Mouse (Mus musculus) A20 (cell line): Measurements from ENCODE around the gene Sh3gl2.

Experiments
- DNase-seq: peaks from one replicate; pipeline ENCODE4 v3.0.0-alpha.2; 2011; ENCODE audit warnings: low read depth, low spot score

Sh3gl2 gene

GRCm38 (mm10) chr4:85205071-85205635 is at the start of gene Sh3gl2:
TSS of gene Sh3gl2 (plus strand) at chr4:85205126.
- no peak for DNase-seq

GRCm38 (mm10) chr4:85161156-85161555 is 43.8 kb upstream of the Sh3gl2 start:
- DNase-seq = no peak

- no peak for DNase-seq
Measured at GRCm38 (mm10) chr4:85162468-85163312, 42.2 kb upstream of the Sh3gl2 start.

- no peak for DNase-seq
Measured at GRCm38 (mm10) chr4:85163313-85163615, 41.7 kb upstream of the Sh3gl2 start.

GRCm38 (mm10) chr4:85168001-85168400 is 36.9 kb upstream of the Sh3gl2 start:
- no peak for DNase-seq

- DNase-seq = no peak
Measured at GRCm38 (mm10) chr4:85175466-85175865, 29.5 kb upstream of the Sh3gl2 start.

GRCm38 (mm10) chr4:85178394-85179051 is 26.4 kb upstream of the Sh3gl2 start:
- DNase-seq = no peak

GRCm38 (mm10) chr4:85186011-85186410 is 18.9 kb upstream of the Sh3gl2 start:
- DNase-seq = no peak

- no peak for DNase-seq
Measured at GRCm38 (mm10) chr4:85196201-85196600, 8.7 kb upstream of the Sh3gl2 start.

GRCm38 (mm10) chr4:85198431-85198830 is 6.5 kb upstream of the Sh3gl2 start:
- no peak for DNase-seq

- DNase-seq = no peak
Measured at GRCm38 (mm10) chr4:85202582-85202981, 2.3 kb upstream of the Sh3gl2 start.

GRCm38 (mm10) chr4:85205636-85206211 is 798 bp downstream of the Sh3gl2 start:
- no peak for DNase-seq

GRCm38 (mm10) chr4:85206675-85207400 is 1.9 kb downstream of the Sh3gl2 start:
- DNase-seq = no peak

GRCm38 (mm10) chr4:85207515-85207914 is 2.6 kb downstream of the Sh3gl2 start:
- DNase-seq = no peak

- no peak for DNase-seq
Measured at GRCm38 (mm10) chr4:85208531-85208930, 3.6 kb downstream of the Sh3gl2 start.

- no peak for DNase-seq
Measured at GRCm38 (mm10) chr4:85210953-85211352, 6.0 kb downstream of the Sh3gl2 start.

GRCm38 (mm10) chr4:85217003-85217402 is 12.1 kb downstream of the Sh3gl2 start:
- DNase-seq = no peak

- no peak for DNase-seq
Measured at GRCm38 (mm10) chr4:85222716-85223115, 17.8 kb downstream of the Sh3gl2 start.

GRCm38 (mm10) chr4:85226731-85227130 is 21.8 kb downstream of the Sh3gl2 start:
- no peak for DNase-seq

GRCm38 (mm10) chr4:85227664-85228588 is 23.0 kb downstream of the Sh3gl2 start:
- DNase-seq = no peak

- no peak for DNase-seq
Measured at GRCm38 (mm10) chr4:85228589-85228948, 23.6 kb downstream of the Sh3gl2 start.
